Mouse (Mus musculus): ENCODE results near the gene Ndufs4.

Gene Ndufs4

GRCm38 (mm10) chr13:114388211-114388965 is at the start of gene Ndufs4:
TSS of gene Ndufs4 (minus strand) at chr13:114388258.
- peak; percentile 2 to 6 for DNase-seq

DNA sequence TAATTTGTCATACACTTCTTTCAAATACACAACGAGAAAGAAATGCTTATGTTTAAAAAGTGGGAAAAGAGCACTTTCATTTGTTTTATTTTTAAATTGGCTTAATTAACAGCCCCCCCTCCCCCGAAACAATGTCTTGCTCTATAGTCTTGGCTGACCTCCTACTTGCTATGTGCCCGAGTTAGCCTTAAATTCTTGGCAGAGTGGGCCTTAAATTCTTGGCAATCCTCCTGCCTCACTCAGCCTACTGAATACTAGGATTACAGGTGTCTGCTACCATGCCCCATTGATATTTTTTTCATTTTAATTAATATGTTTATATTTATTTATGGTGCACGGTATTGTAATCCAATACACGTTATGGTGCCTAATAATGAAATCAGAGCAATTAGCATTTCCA is 44.4 kb upstream of the Ndufs4 start:
- DNase-seq = no peak

GRCm38 (mm10) chr13:114425230-114425629 is 37.2 kb upstream of the Ndufs4 start:
- no peak for DNase-seq

DNA sequence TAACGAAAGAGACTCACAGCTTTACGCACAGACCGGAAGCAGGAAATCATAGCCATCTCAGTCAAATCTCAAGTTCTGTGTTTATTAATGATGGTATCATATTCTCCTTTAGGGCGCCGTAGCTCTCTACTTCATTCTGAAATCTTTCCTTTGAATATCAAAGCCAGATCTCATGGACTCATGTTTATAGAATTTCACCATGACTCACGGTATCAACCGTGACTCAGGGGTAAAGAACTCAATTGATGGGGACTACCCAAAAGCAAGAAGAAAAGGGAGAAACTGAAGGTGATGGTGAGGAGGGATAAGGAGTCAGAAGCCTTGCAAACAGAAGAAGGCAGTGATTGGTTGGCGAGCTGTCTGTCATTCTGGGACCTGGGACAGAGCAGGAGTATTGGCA is 32.2 kb upstream of the Ndufs4 start:
- no peak for DNase-seq

DNA sequence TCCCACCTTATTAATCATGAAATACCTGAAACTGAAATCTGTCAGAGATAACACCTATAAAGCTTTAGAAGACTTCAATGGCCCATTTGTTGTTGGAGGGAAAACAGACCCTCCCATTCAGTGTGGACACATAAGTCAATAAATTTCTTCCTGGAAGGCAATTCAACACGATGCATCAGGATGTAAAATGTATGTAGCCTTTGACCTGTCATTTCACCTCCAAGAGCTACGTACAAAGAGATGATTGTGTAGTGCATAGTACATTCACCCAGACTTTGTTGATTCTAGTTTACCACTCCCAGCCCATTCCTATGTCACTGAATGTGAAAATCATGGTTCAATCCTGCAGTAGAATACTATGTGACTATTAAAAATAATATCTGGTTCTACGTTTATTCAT is 31.3 kb upstream of the Ndufs4 start:
- no peak for DNase-seq

DNA sequence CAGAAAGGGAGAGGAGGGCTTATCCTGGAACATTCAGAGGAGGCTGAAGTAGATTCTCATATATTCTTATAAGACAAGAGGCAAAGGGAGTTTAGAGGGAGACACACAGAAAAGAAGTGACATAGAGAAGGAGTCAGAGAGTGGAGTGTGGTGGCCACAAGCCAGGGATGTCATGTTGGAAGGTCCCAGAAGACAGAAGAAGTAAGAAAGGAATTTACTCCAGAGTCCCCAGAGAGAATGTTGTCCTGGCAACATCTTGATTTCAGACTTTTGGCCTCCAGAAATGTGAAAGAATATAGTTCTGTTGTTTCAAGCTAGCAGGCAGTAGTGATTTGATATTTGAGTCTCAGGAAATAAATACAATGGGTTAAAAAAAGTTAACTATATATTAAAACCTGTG is 24.3 kb upstream of the Ndufs4 start:
- no peak for DNase-seq

DNA sequence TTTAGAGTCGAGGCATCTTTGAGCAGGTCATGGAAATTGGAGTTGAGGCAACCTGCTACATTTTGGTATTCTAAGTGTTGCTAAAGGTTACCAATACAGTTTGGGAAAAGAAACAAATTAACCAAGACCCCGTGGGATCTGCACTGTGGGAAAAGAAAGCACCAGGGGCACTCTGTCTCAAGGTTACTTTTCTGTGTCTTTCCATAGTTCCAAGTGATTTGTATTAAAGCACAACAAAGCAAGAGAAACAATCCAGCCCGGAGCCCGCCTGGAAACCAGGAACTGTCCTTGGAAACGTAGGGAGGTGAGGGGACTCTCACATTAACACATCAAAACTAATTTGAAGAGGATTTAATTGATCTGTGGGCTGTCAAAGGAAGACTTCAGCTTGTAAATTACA is 18.8 kb upstream of the Ndufs4 start:
- DNase-seq = no peak

DNA sequence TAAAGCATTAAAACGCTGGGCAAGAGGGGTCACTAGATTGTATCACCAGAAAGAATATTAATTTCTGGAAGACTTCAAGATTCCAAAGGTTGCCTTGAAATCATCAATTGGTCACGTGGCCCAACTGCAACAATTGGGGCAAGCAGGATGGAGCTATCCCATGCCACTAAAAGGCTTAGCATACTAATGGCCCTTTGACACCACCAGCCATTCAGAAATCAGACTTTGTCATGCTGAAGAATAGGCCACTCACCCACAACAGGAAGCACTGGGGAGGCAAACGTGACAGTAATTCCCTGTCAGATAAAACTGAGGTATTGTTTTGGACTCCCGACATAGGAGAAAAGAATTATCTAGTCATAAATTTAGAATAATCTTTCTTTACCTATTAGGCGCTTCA is 18.4 kb upstream of the Ndufs4 start:
- no peak for DNase-seq

GRCm38 (mm10) chr13:114405100-114405715 is 17.1 kb upstream of the Ndufs4 start:
- DNase-seq = no peak

GRCm38 (mm10) chr13:114398906-114399305 is 10.8 kb upstream of the Ndufs4 start:
- DNase-seq = no peak

DNA sequence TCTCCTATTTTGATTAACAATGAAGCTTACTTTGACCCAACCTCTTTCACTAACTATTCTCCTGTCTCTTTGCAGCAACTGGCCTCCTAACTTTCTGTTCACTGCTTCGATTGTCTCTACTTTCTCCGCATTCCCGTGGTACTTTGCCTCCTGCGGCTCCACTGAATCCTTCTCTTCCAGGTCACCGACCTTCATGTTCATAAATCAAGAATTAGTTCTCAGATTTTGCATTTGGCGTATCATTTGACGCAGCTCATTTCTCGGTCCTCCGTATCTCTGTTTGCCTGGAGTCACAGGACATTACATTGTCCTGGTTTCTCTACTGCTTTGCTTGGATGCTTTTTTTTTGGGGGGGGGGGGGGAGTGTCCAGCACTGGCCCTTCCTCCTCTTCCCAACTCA is 9.2 kb upstream of the Ndufs4 start:
- no peak for DNase-seq

DNA sequence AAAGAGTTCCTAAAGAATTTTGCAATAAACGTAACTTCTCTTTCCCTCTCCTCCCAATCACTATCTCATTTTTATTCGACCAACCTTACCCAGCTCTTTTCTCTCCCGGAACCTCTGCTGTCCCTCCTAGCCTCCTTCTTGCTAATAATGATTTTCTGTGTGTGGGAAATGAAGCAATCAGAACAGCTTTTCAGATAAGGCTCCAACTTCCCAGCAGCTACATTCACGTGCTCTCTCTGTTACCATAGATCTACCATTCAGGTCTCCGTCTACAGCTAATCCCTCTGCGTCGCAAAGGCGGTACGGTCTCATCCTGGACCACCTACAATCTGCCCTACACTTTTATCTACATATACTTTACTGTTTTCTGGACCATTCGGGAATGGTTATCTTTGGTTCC is 8.8 kb upstream of the Ndufs4 start:
- DNase-seq = no peak

DNA sequence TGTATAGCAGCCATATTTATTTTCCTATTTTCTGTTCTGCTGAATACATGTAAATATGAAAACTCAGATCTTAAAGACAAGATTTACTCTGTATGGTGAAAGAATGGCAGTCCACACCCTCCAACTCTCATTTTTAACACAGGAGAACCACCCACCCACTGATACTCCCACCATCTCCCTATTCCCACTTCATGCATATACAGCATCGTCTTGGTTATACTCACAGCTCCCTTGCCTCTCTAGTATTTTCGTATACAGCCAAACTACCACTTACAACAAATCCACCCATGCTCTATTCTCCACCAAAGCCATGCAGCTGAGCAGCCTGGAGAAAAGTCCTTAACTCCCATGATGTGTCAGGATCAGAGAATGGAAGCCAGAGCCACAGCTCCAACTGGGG is 6.7 kb upstream of the Ndufs4 start:
- DNase-seq = no peak

DNA sequence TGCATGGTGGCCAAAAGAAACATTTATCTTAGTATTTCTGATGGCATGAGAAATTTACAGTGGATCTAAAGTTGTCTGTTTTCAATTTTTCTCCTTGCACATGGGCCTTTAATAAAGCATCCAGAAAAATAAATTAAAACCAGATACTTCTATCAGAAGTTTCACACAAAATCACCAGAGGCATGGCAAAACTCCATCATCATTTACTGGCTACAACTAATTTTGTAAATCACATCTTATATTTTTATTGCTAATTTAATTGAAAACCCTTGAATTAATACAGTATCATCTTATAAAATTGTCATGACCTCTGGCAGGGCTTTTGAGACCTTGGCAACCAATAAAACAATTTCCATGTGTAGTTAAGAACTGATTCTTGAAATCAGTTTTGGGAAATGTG is 4.4 kb upstream of the Ndufs4 start:
- no peak for DNase-seq

DNA sequence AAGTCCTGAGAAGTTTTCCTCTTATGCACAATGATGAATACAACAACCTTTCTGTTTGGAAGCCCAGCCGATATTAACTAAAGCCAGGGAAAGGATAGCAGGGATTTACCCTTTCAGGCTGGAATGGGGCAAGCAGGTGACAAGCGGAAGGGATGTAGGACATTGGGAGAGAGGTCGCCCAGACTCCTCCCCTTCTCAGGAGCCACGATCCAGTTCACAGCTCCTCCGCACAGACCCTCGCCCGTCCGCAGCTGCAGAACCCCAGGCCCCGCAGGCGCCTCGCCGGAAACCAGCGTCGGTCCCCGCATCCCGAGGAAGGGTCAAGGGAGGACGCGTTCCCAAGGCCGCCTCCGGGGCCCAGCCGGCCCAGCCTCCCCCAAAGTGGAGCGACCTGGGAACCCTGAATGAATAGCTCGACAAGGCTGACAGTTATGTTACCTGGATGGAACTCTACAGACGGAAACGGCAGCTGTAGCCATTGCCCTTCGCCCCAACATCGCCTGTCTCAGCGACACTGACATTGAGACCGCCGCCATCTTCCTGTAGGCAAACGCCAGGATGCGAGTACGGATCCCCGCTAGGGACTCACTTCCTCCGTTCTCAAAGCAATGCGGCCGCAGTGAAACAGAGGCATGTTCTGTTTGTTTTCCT is 412 bp downstream of the Ndufs4 start:
- DNase-seq = peak; percentile 87 to 88

- DNase-seq = no peak
Observed at GRCm38 (mm10) chr13:114387074-114387487, 977 bp downstream of the Ndufs4 start.

- DNase-seq = no peak
Observed at GRCm38 (mm10) chr13:114376511-114376910, 11.5 kb downstream of the Ndufs4 start.

DNA sequence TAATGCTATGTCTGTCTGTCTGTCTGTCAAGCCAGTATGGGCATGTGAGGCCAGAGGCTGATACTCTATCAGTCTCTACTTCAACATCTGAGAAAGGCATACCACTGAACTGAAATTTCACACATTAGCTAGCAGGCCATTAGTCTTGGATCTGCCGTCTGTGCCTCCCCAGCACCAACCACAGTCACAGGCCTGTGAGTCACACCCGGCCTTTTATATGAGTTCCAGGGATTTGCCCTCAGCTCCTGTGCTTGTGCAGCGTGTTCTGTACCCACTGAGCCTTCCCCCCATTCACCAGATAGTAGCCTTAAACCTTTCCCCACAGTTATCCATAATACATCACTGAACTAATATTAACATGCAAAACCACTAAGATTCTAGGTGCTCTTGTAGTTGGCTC is 26.0 kb downstream of the Ndufs4 start:
- DNase-seq = no peak

- DNase-seq = no peak
Observed at GRCm38 (mm10) chr13:114351321-114351946, 36.6 kb downstream of the Ndufs4 start.

GRCm38 (mm10) chr13:114344979-114345712 is 42.9 kb downstream of the Ndufs4 start:
- DNase-seq = no peak

GRCm38 (mm10) chr13:114344220-114344973 is 43.7 kb downstream of the Ndufs4 start:
- DNase-seq = no peak

DNA sequence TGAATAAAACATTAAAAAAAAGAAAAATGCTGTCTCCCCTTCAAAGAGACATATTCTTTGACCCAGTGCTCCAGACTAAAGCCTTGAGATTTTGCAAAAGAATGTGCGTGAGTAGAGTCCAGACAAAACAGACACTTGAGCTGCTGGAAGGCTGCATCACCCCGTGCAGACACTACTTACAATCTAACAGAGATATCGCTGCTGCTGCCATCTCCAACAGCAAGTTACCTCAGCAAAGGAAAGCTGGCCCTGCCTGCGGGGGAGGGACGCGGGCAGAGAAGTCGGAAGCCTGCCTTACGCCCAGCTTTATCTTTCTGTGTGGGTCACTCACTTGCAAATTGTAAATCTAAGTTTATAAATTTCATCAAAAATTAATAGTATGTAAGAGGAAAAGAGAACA is 45.1 kb downstream of the Ndufs4 start:
- no peak for DNase-seq

Measured in B cell, adult 2 months (primary cell).